Mouse (Mus musculus): ENCODE data around the gene Hist1h2bf. TPM values are rescaled to one million over a fixed set of nuclear protein-coding genes. Genes with fewer than 3 reads are reported as not detected.
"Not testable (repeated sequence)": the region's sequence is repeated elsewhere in the genome, so short reads cannot be mapped to it uniquely, and the experiment has no call there.

Gene Hist1h2bf
- total and polyA plus RNA-seq, 3 experiments = 1.00 to 8.4 (median 5.2) TPM

DNA sequence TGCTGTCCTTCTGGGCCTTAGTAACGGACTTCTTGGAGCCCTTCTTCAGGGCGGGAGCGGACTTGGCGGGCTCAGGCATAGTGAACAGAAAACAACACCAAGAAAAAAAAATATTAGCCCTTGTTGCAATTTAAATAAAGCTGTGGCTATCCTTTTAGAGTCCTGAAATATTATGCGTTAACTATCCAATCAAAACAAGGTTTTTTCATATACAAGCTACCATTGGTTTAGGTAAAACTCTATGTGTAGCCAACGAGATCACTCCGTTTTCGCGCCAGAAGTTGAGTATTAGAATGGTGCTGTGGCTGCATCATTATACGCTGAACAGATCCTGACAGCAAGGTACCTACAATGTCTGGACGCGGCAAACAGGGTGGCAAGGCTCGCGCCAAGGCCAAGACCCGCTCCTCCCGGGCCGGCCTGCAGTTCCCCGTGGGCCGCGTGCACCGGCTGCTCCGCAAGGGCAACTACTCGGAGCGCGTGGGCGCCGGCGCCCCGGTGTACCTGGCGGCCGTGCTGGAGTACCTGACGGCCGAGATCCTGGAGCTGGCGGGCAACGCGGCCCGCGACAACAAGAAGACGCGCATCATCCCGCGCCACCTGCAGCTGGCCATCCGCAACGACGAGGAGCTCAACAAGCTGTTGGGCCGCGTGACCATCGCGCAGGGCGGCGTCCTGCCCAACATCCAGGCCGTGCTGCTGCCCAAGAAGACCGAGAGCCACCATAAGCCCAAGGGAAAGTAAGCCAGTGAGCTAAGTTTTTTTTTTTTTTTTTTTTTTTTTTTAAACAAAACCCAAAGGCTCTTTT lies 40.2 kb downstream of the Hist1h2bf start, which contains the start of gene Hist1h2af:
Gene Hist1h2af, plus strand, starts transcription at position 347 of the 808 bp plus-strand sequence.
- H3K4me3 ChIP-seq = peak within 1 kb of the TSS; percentile 51
- H3K27ac ChIP-seq; H3K4me1 ChIP-seq (ENCODE audit: control insufficient read depth, insufficient read depth, low read length); H3K27me3 ChIP-seq (ENCODE audit: control insufficient read depth, insufficient read depth, low read length); H3K79me2 ChIP-seq (replicated peaks; ENCODE audit: control insufficient read depth, insufficient read depth, low read length): not testable (repeated sequence)
- intact Hi-C loops (cut with DNase I) = loop anchor here (5.0 kb wide), 2 partner anchors 89 to 209 kb away; partner anchors contain the start of genes Hist1h1e and Hist1h2be
- peak in 1 of 2 experiments; percentile 47 for DNase-seq
- peak; percentile 34 for TF ChIP-seq CTCF (IDR thresholded peaks at IDR 0.05)
- H3K9ac ChIP-seq (ENCODE audit: low read depth, low read length) = peak within 1 kb of the TSS; percentile 60
- H3K36me3 ChIP-seq (ENCODE audit: control insufficient read depth, insufficient read depth, low read length) = peaks cover 14% of the 10 kb centered on the region
- 1% methylated on average over 31 of the region's 53 CpGs for WGBS

DNA sequence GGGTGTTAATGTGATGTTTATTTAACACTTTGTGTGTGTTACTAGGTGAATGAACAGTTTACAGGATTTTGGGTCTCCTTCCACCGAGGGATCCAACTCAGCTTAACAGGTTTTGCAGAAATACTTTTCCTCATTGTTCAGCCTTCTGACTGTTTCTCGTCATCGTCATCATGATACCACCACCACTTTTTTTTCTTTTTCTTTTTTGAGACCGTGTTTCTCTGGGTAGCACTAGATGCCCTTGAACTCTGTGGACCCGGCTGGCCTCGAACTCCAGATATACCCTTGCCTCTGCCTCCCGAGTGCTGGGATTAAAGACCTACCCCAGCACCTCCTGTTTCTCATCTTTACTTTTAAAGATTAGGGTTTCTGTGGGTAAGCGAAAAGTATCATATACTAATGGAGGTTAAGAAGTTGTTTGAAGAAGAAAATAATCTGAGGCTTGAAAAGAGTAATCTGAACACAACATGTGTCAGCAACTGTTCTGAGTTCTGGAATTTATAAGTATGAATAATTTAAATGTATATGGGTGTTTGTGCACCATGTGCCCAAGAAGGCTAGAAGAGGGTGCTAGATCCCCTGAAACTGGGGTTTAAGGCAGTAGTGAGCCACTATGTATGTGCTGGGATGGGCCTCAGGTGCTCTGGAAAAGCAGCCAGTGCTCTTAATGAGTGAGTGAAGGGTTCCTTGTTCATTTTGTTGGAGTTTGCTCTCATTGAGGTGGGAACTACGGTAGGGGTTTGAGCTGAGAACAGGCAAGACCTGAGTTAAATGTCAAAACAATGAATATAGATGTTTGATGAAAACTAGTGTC lies 41.5 kb downstream of the Hist1h2bf start:
- no peak for DNase-seq
- Histone ChIP-seq H3K4me1 (ENCODE audit: control insufficient read depth, insufficient read depth, low read length) (peaks cover 4% of the 10 kb centered on the region), H3K27me3 (ENCODE audit: control insufficient read depth, insufficient read depth, low read length) (no peaks in the 10 kb centered on the region), H3K36me3 (ENCODE audit: control insufficient read depth, insufficient read depth, low read length) (peaks cover 14% of the 10 kb centered on the region), H3K27ac (peak overlapping the region; percentile 97; the same call in 1 of the 2 replicates), H3K79me2 (replicated peaks; ENCODE audit: control insufficient read depth, insufficient read depth, low read length) (no peaks in the 10 kb centered on the region), H3K9ac (ENCODE audit: low read depth, low read length) (no peak overlapping the region), H3K4me3 (peak overlapping the region; percentile 86)
- 22% methylated on average over 9 of the region's 9 CpGs for WGBS
- no peak for TF ChIP-seq POLR2A (IDR thresholded peaks at IDR 0.05; ENCODE audit: insufficient read depth, low read depth, low read length)
- TF ChIP-seq EP300 (IDR thresholded peaks at IDR 0.05; ENCODE audit: insufficient read depth, low read depth, low read length) = no peak
- TF ChIP-seq CTCF (IDR thresholded peaks at IDR 0.05) = no peak
- intact Hi-C loops (cut with DNase I) = loop anchor here (5.0 kb wide), 2 partner anchors 90 to 210 kb away; partner anchors contain the start of genes Hist1h1e and Hist1h2be

DNA sequence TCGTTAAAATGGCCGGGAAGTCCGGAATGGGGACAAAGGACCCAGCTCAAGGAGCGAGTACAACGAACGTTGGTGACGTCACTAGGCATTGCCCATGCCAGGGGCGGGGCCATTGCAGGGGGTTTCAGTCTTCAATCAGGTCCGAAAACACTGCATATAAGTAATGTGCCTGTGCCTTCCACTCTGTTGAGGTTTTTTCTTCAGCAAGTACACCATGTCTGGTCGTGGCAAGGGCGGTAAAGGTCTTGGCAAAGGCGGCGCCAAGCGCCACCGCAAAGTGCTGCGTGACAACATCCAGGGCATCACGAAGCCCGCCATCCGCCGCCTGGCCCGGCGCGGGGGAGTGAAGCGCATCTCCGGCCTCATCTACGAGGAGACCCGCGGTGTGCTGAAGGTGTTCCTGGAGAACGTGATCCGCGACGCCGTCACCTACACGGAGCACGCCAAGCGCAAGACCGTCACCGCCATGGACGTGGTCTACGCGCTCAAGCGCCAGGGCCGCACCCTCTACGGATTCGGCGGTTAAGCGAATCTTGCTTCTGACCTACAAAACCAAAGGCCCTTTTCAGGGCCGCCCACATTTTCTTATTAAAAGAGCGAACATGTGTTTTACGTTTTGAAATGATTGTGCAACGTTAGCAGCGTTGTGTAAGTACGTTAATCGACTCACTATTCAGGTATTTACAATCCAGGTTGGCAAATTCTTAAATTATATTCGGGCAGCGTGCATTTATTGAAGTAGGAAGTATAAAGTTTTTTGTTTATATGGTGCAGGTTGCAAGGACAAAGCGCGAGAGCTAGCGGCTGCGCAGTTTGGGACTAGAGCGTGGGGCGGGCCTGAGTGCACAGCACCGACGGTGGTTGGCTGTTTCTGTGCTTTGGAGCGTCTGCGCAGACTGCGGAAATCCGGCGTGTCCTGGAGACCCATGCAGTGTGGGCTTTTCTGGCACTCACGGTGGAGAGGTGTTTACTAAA lies 42.8 kb downstream of the Hist1h2bf start, which contains the start of gene Hist1h4h:
Gene Hist1h4h, plus strand, starts transcription at position 150 of the 975 bp plus-strand sequence.
- H3K4me1 ChIP-seq (ENCODE audit: control insufficient read depth, insufficient read depth, low read length) = peaks cover 4% of the 10 kb centered on the region
- H3K79me2 ChIP-seq (replicated peaks; ENCODE audit: control insufficient read depth, insufficient read depth, low read length) = no peaks in the 10 kb centered on the region
- H3K36me3 ChIP-seq (ENCODE audit: control insufficient read depth, insufficient read depth, low read length) = peaks cover 14% of the 10 kb centered on the region
- peak; percentile 99 for TF ChIP-seq POLR2A (IDR thresholded peaks at IDR 0.05; ENCODE audit: insufficient read depth, low read depth, low read length)
- TF ChIP-seq CTCF (IDR thresholded peaks at IDR 0.05) = no peak
- peak; percentile 91 for TF ChIP-seq EP300 (IDR thresholded peaks at IDR 0.05; ENCODE audit: insufficient read depth, low read depth, low read length)
- intact Hi-C loops (cut with DNase I) = loop anchor here (1.0 to 5.0 kb wide), 5 partner anchors 12 to 211 kb away; partner anchors contain the start of genes Hist1h1e, Hist1h2be and Hist1h3f
- under 1% methylated on average over 62 of the region's 70 CpGs for WGBS
- H3K27me3 ChIP-seq (ENCODE audit: control insufficient read depth, insufficient read depth, low read length) = no peaks in the 10 kb centered on the region
- peak within 1 kb of the TSS; percentile 76 for H3K9ac ChIP-seq (ENCODE audit: low read depth, low read length)
- peak; percentile 92 to 95 for DNase-seq
- peak within 1 kb of the TSS; percentile 86 for H3K4me3 ChIP-seq
- H3K27ac ChIP-seq = peak within 1 kb of the TSS; percentile 97

DNA sequence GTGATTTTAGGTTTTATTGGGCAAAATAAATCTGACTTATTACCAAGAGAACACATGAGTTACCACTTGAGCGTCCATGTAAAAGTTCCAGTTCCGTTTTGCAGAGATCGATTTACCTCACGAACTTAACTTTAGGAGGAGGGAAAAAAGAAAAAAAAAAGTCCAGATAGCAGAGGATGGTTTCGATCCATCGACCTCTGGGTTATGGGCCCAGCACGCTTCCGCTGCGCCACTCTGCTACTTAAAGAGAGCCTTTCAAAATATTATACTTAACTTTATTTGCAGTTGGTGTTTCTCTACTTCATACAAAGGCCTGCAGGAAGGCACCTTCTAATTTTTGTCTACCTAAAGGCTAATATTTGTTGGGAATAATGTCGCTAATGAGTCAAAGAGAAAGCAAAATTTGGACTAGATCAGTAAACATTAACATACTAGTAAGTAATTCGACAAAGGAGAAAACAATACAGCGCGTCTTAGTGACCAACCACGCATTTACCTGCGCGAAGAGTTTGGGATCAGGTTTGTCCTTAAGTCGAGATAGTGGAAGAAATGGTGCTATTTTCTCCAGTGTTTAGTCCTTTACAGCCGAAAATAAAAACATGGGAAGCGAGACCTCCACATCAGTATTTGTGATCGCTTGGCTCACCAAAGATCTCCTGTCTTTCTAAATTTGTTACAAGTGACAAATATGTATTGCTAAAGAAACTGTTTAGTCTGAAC lies 43.7 kb downstream of the Hist1h2bf start:
- Histone ChIP-seq H3K27me3 (ENCODE audit: control insufficient read depth, insufficient read depth, low read length) (no peaks in the 10 kb centered on the region), H3K4me1 (ENCODE audit: control insufficient read depth, insufficient read depth, low read length) (peaks cover 4% of the 10 kb centered on the region), H3K9ac (ENCODE audit: low read depth, low read length) (peak overlapping the region; percentile 75), H3K27ac (peak overlapping the region; percentile 97), H3K4me3 (peak overlapping the region; percentile 86), H3K79me2 (replicated peaks; ENCODE audit: control insufficient read depth, insufficient read depth, low read length) (no peaks in the 10 kb centered on the region), H3K36me3 (ENCODE audit: control insufficient read depth, insufficient read depth, low read length) (peaks cover 14% of the 10 kb centered on the region)
- TF ChIP-seq POLR2A (IDR thresholded peaks at IDR 0.05; ENCODE audit: insufficient read depth, low read depth, low read length) (no peak), EP300 (IDR thresholded peaks at IDR 0.05; ENCODE audit: insufficient read depth, low read depth, low read length) (0 out of 2 replicates have a peak, but pooled peaks have one; percentile 57), CTCF (IDR thresholded peaks at IDR 0.05) (no peak)
- intact Hi-C loops (cut with DNase I) = loop anchor here (1.0 to 5.0 kb wide), 5 partner anchors 11 to 212 kb away; partner anchors contain the start of genes Hist1h1e, Hist1h2be and Hist1h3f
- under 1% methylated on average over 20 of the region's 20 CpGs for WGBS
- peak; percentile 69 to 74 for DNase-seq
